Mouse (Mus musculus): ENCODE results near the gene Fra10ac1. TPM values are rescaled to one million over a fixed set of nuclear protein-coding genes. Genes with fewer than 3 reads are reported as not detected.

Gene Fra10ac1
- 12.2 and 14.8 TPM in 2 replicates for total RNA-seq (2012; rRNA removed)

DNA sequence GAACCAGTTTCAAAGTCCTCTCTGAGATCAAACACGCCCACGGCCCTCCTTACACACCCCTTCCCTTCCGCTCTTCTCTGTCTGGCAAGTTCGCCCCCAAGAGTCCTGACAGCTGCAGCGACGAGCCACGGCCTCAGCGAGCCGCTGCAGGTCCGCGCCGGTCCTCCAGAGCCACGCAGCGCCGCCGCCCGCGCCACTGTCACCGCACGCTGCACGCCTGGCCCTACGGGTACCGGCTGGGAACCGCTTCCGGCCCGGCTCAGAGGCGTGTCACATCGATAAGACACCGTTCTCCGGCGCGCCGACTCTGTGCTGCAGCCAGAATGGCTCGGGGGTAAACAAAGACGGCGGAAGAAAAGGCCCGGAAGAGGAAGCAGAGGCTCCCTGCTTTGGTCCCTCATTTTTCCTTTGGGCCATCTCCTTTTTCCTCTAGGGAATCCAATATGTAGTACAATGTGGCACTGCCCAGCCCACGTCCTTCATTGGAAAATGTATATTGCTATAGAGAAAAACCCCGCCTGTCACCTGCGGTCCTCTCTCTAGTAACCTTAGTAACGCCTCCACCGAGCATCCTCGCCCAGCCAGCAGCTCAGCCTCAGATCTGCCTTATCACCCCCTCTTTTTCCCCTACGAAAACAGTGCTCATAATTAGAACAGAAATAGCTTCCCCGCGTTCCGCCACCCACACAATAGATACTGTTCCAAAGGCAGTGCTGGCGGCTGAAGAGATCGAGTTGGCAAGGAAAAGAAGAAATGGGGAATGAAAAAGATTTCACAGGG is at the start of gene Fra10ac1:
Fra10ac1 (minus strand) TSS at position 252 of the 780 bp plus-strand sequence.
- no peak within 1 kb of the TSS for H3K27ac ChIP-seq (ENCODE audit: insufficient read depth, low read depth, low read length, poor library complexity, severe bottlenecking)
- in situ Hi-C loops (cut with MboI; ENCODE audit: low sequenced_read_pairs in 2 of 2, unreplicated experiment in 2 of 2): no loop called here
- no peaks in the 10 kb centered on the region for H3K36me3 ChIP-seq (ENCODE audit: control insufficient read depth, insufficient read depth, low read length, poor library complexity, severe bottlenecking)
- TF ChIP-seq ZNF384 (IDR thresholded peaks at IDR 0.05; ENCODE audit: low read depth, low read length) (no peak), CHD2 (IDR thresholded peaks at IDR 0.05; ENCODE audit: low read depth, low read length) (0 out of 2 replicates have a peak, but pooled peaks have one; percentile 65), HCFC1 (IDR thresholded peaks at IDR 0.05; ENCODE audit: borderline replicate concordance, insufficient read depth, low read length) (peak; percentile 84), MAFK (IDR thresholded peaks at IDR 0.05; ENCODE audit: insufficient read depth, low read depth, low read length) (no peak), ZC3H11A (IDR thresholded peaks at IDR 0.05; ENCODE audit: borderline replicate concordance, low read depth, low read length) (no peak)
- peak; percentile 83 for DNase-seq (ENCODE audit: low read depth, low spot score)
- peak within 1 kb of the TSS; percentile 68 to 99 for H3K4me3 ChIP-seq (ENCODE audit: insufficient read depth in 1 of 2, low read depth in 1 of 2, low read length in 2 of 2, poor library complexity in 1 of 2, severe bottlenecking in 1 of 2)
- H3K9ac ChIP-seq (ENCODE audit: insufficient read depth, low read depth, low read length, poor library complexity, severe bottlenecking): peak within 1 kb of the TSS; percentile 94
- H3K9me3 ChIP-seq (ENCODE audit: control insufficient read depth, insufficient read depth, low read depth, low read length): no peaks in the 10 kb centered on the region
- H3K4me1 ChIP-seq (ENCODE audit: control insufficient read depth in 2 of 2, insufficient read depth in 2 of 2, low read length in 2 of 2, poor library complexity in 1 of 2): no peaks in the 10 kb centered on the region

DNA sequence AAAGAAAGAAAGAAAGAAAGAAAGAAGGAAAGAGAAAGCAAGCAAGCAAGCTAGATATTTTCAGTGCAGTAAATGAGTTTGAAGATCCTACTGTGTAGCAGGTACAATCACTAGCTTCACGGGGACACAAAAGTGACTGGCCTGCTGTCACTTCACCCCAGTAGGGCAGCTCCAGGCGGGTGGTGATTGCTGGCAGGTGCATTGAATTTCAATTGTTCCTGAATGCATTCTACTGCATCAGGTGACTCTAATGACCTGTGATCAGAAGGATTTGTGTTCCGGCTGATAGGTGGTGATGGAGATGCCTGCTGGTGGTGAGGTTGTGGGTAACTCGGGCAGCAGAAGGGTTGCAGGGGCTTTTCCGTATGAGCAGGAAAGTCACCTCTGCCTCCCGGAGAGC is 47.1 kb upstream of the Fra10ac1 start:
- Histone ChIP-seq H3K9me3 (ENCODE audit: control insufficient read depth, insufficient read depth, low read depth, low read length) (no peaks in the 10 kb centered on the region), H3K4me1 (ENCODE audit: control insufficient read depth in 2 of 2, insufficient read depth in 2 of 2, low read length in 2 of 2, poor library complexity in 1 of 2) (peaks cover 0 to 3% of the 10 kb centered on the region in 2 experiments; a peak in 1 of 4 replicates), H3K4me3 (ENCODE audit: insufficient read depth in 1 of 2, low read depth in 1 of 2, low read length in 2 of 2, poor library complexity in 1 of 2, severe bottlenecking in 1 of 2) (no peak overlapping the region), H3K36me3 (ENCODE audit: control insufficient read depth, insufficient read depth, low read length, poor library complexity, severe bottlenecking) (no peaks in the 10 kb centered on the region), H3K27ac (ENCODE audit: insufficient read depth, low read depth, low read length, poor library complexity, severe bottlenecking) (no peak overlapping the region), H3K9ac (ENCODE audit: insufficient read depth, low read depth, low read length, poor library complexity, severe bottlenecking) (no peak overlapping the region)
- in situ Hi-C loops (cut with MboI; ENCODE audit: low sequenced_read_pairs in 2 of 2, unreplicated experiment in 2 of 2): no loop called here
- DNase-seq (ENCODE audit: low read depth, low spot score): no peak
- TF ChIP-seq CHD2 (IDR thresholded peaks at IDR 0.05; ENCODE audit: low read depth, low read length) (no peak), HCFC1 (IDR thresholded peaks at IDR 0.05; ENCODE audit: borderline replicate concordance, insufficient read depth, low read length) (no peak), MAFK (IDR thresholded peaks at IDR 0.05; ENCODE audit: insufficient read depth, low read depth, low read length) (no peak), ZC3H11A (IDR thresholded peaks at IDR 0.05; ENCODE audit: borderline replicate concordance, low read depth, low read length) (no peak), ZNF384 (IDR thresholded peaks at IDR 0.05; ENCODE audit: low read depth, low read length) (no peak)

DNA sequence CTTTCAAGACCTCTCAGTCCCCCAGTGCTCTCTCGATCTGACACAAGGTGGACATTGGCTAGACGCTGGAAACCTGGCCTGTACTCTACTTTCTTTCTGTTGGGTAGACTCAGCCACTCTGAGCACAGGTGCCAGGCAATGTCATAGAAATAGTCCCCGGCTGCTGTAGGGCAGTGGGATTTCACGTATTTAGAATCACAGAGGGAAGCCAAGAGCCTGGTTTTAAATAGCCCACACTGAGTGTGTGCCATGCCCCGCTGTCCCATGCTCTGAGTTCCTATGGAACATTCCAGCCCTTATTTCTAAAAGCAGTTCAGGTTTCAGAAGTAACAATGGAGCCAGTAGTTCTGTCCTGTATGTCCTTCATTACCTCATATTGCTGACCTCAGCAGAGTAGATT is 43.5 kb upstream of the Fra10ac1 start:
- H3K36me3 ChIP-seq (ENCODE audit: control insufficient read depth, insufficient read depth, low read length, poor library complexity, severe bottlenecking): no peaks in the 10 kb centered on the region
- TF ChIP-seq ZC3H11A (IDR thresholded peaks at IDR 0.05; ENCODE audit: borderline replicate concordance, low read depth, low read length): no peak
- no peak for TF ChIP-seq ZNF384 (IDR thresholded peaks at IDR 0.05; ENCODE audit: low read depth, low read length)
- TF ChIP-seq MAFK (IDR thresholded peaks at IDR 0.05; ENCODE audit: insufficient read depth, low read depth, low read length): no peak
- TF ChIP-seq HCFC1 (IDR thresholded peaks at IDR 0.05; ENCODE audit: borderline replicate concordance, insufficient read depth, low read length): no peak
- TF ChIP-seq CHD2 (IDR thresholded peaks at IDR 0.05; ENCODE audit: low read depth, low read length): no peak
- peaks cover 0 to 4% of the 10 kb centered on the region in 2 experiments; a peak in 1 of 4 replicates for H3K4me1 ChIP-seq (ENCODE audit: control insufficient read depth in 2 of 2, insufficient read depth in 2 of 2, low read length in 2 of 2, poor library complexity in 1 of 2)
- no peaks in the 10 kb centered on the region for H3K9me3 ChIP-seq (ENCODE audit: control insufficient read depth, insufficient read depth, low read depth, low read length)
- H3K9ac ChIP-seq (ENCODE audit: insufficient read depth, low read depth, low read length, poor library complexity, severe bottlenecking): no peak overlapping the region
- in situ Hi-C loops (cut with MboI; ENCODE audit: low sequenced_read_pairs in 2 of 2, unreplicated experiment in 2 of 2): no loop called here
- no peak overlapping the region for H3K4me3 ChIP-seq (ENCODE audit: insufficient read depth in 1 of 2, low read depth in 1 of 2, low read length in 2 of 2, poor library complexity in 1 of 2, severe bottlenecking in 1 of 2)
- no peak for DNase-seq (ENCODE audit: low read depth, low spot score)
- no peak overlapping the region for H3K27ac ChIP-seq (ENCODE audit: insufficient read depth, low read depth, low read length, poor library complexity, severe bottlenecking)

GRCm38 (mm10) chr19:38265767-38266166 is 41.8 kb upstream of the Fra10ac1 start:
- H3K27ac ChIP-seq (ENCODE audit: insufficient read depth, low read depth, low read length, poor library complexity, severe bottlenecking): no peak overlapping the region
- TF ChIP-seq HCFC1 (IDR thresholded peaks at IDR 0.05; ENCODE audit: borderline replicate concordance, insufficient read depth, low read length) (no peak), CHD2 (IDR thresholded peaks at IDR 0.05; ENCODE audit: low read depth, low read length) (no peak), ZC3H11A (IDR thresholded peaks at IDR 0.05; ENCODE audit: borderline replicate concordance, low read depth, low read length) (no peak), MAFK (IDR thresholded peaks at IDR 0.05; ENCODE audit: insufficient read depth, low read depth, low read length) (no peak), ZNF384 (IDR thresholded peaks at IDR 0.05; ENCODE audit: low read depth, low read length) (no peak)
- no peak overlapping the region for H3K4me3 ChIP-seq (ENCODE audit: insufficient read depth in 1 of 2, low read depth in 1 of 2, low read length in 2 of 2, poor library complexity in 1 of 2, severe bottlenecking in 1 of 2)
- no peak overlapping the region for H3K9ac ChIP-seq (ENCODE audit: insufficient read depth, low read depth, low read length, poor library complexity, severe bottlenecking)
- in situ Hi-C loops (cut with MboI; ENCODE audit: low sequenced_read_pairs in 2 of 2, unreplicated experiment in 2 of 2): no loop called here
- peaks cover 0 to 4% of the 10 kb centered on the region in 2 experiments; a peak in 1 of 4 replicates for H3K4me1 ChIP-seq (ENCODE audit: control insufficient read depth in 2 of 2, insufficient read depth in 2 of 2, low read length in 2 of 2, poor library complexity in 1 of 2)
- no peaks in the 10 kb centered on the region for H3K36me3 ChIP-seq (ENCODE audit: control insufficient read depth, insufficient read depth, low read length, poor library complexity, severe bottlenecking)
- no peaks in the 10 kb centered on the region for H3K9me3 ChIP-seq (ENCODE audit: control insufficient read depth, insufficient read depth, low read depth, low read length)
- DNase-seq (ENCODE audit: low read depth, low spot score): no peak
